Mouse (Mus musculus) embryonic facial prominence, embryonic 15.5 days (tissue): ENCODE results near the gene Elac2. TPM values are rescaled to one million over a fixed set of nuclear protein-coding genes. Genes with fewer than 3 reads are reported as not detected.

Source experiments
- polyA plus RNA-seq: library from polyadenylated mRNA; unstranded; fragments of >200 nt; fragmentation: Nextera tagmentation; extraction: Ambion mirVana; gene quantifications from 2 replicates; pipeline ENCODE4 v1.2.1, GENCODE M21; 2015

Elac2 gene
- polyA plus RNA-seq, 1 experiment from 2014 or later: 25.9 TPM

Other genes with a start within 250 kb of the Elac2 start
- not detected in 2 replicates for gene 1700086D15Rik, start 180.9 kb downstream of the Elac2 start, polyA plus RNA-seq
- 6.6 and 6.8 TPM in 2 replicates for gene Arhgap44, start 183.9 kb downstream of the Elac2 start, polyA plus RNA-seq